Mouse (Mus musculus): Measurements from ENCODE around the gene Glrb. TPM values are rescaled to one million over a fixed set of nuclear protein-coding genes. Genes with fewer than 3 reads are reported as not detected.
A peak's percentile ranks its signal among the peaks of the same experiment; 100 is the strongest.

The Glrb gene
- polyA plus RNA-seq, 2 experiments: 0.07 to 0.11 TPM

GRCm38 (mm10) chr3:80800995-80801826 lies 112.2 kb downstream of the Glrb start:
- no peak for ATAC-seq (ENCODE audit: insufficient read depth)
- no peak for TF ChIP-seq EP300 (IDR thresholded peaks at IDR 0.05; ENCODE audit: low read depth)
- TF ChIP-seq CTCF (IDR thresholded peaks at IDR 0.05; ENCODE audit: low read depth): no peak
- 8% methylated on average over 33 of the region's 33 CpGs for WGBS (ENCODE audit: insufficient replicate concordance)
- no peak for DNase-seq (ENCODE audit: low read depth in 3 of 3, low spot score in 3 of 3)
- Histone ChIP-seq H3K27me3 (ENCODE audit: control insufficient read depth, insufficient read depth, low read length) (peaks cover 10% of the 10 kb centered on the region), H3K27ac (no peak overlapping the region), H3K36me3 (replicated peaks; ENCODE audit: control insufficient read depth, insufficient read depth, low read depth) (no peaks in the 10 kb centered on the region), H3K4me3 (ENCODE audit: insufficient read depth in 1 of 2, low read depth in 2 of 2, low read length in 2 of 2) (no peak overlapping the region), H3K4me1 (replicated peaks; ENCODE audit: control insufficient read depth in 2 of 2, insufficient read depth in 2 of 2, low read length in 1 of 2) (no peaks in the 10 kb centered on the region), H3K4me2 (ENCODE audit: low read depth) (no peak overlapping the region; the same call in 1 of the 2 replicates), H3K9ac (replicated peaks) (no peak overlapping the region), H3K9me3 (ENCODE audit: control insufficient read depth, low read length) (no peaks in the 10 kb centered on the region)

DNA sequence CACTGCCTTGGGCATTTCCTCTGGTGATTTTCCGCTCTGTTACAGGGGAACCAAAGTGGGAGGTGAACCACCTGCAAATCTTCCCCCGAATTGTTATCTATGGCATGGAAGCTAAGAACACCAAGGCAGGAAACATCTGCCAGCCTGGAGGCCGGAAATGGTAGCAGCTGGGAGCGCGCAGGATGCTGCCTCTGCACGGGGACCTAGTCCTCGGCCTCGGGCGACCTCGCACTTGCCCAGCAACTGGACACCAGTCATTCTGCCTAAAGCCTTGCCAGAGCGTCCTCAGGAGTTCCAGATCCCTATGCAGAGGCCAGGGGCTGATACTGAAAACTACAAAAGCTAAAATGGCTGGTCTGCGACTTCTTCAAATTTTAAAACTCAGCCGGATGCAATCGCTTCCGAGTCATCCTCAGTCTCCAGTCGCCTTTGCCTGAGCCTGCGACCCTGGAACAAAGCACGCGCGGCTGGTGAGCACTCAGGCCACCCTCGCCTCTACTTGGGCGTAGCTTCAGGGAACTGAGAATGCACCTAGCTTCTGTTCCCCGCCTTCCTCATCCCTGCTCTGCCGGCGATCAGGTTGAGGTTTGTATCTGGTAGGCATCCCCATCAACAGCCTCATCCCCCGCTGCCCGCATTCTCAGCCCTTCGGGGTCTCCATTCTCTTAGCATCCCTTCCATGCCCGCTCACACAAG lies 113.0 kb downstream of the Glrb start:
- Histone ChIP-seq H3K27ac (no peak overlapping the region), H3K4me2 (ENCODE audit: low read depth) (peak overlapping the region; percentile 11; the same call in 1 of the 2 replicates), H3K9ac (replicated peaks) (no peak overlapping the region), H3K4me3 (ENCODE audit: insufficient read depth in 1 of 2, low read depth in 2 of 2, low read length in 2 of 2) (no peak overlapping the region), H3K36me3 (replicated peaks; ENCODE audit: control insufficient read depth, insufficient read depth, low read depth) (no peaks in the 10 kb centered on the region), H3K27me3 (ENCODE audit: control insufficient read depth, insufficient read depth, low read length) (peaks cover 10% of the 10 kb centered on the region), H3K9me3 (ENCODE audit: control insufficient read depth, low read length) (no peaks in the 10 kb centered on the region), H3K4me1 (replicated peaks; ENCODE audit: control insufficient read depth in 2 of 2, insufficient read depth in 2 of 2, low read length in 1 of 2) (no peaks in the 10 kb centered on the region)
- DNase-seq (ENCODE audit: low read depth in 3 of 3, low spot score in 3 of 3) (no peak), ATAC-seq (ENCODE audit: insufficient read depth) (no peak)
- 2% methylated on average over 29 of the region's 29 CpGs for WGBS (ENCODE audit: insufficient replicate concordance)
- no peak for TF ChIP-seq EP300 (IDR thresholded peaks at IDR 0.05; ENCODE audit: low read depth)
- TF ChIP-seq CTCF (IDR thresholded peaks at IDR 0.05; ENCODE audit: low read depth): no peak

DNA sequence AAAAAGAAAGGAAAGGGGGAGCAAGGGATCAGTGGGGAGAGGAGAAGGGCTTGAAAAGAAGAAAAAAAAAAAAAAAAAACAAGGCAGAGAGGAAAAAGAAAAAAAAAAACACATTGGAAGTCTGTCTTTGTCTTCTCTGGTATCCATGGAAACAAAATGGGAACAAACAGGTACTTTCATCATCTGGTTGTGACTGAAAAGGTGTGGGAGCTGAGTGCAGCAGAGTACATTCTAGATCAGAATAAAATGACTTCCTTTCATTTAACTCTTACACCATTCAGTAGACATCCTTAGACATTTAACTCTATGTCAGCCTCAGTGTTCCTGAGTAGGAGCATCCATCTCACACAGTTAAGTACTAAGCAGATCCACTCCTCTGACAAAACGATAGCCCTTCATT lies 115.5 kb downstream of the Glrb start:
- 44% methylated on average over 1 of the region's 1 CpGs for WGBS (ENCODE audit: insufficient replicate concordance)
- no peak overlapping the region for H3K4me3 ChIP-seq (ENCODE audit: insufficient read depth in 1 of 2, low read depth in 2 of 2, low read length in 2 of 2)
- no peak overlapping the region for H3K9ac ChIP-seq (replicated peaks)
- DNase-seq (ENCODE audit: low read depth in 3 of 3, low spot score in 3 of 3): no peak
- H3K4me2 ChIP-seq (ENCODE audit: low read depth): no peak overlapping the region
- H3K36me3 ChIP-seq (replicated peaks; ENCODE audit: control insufficient read depth, insufficient read depth, low read depth): no peaks in the 10 kb centered on the region
- no peak for ATAC-seq (ENCODE audit: insufficient read depth)
- peaks cover 10% of the 10 kb centered on the region for H3K27me3 ChIP-seq (ENCODE audit: control insufficient read depth, insufficient read depth, low read length)
- no peaks in the 10 kb centered on the region for H3K9me3 ChIP-seq (ENCODE audit: control insufficient read depth, low read length)
- H3K4me1 ChIP-seq (replicated peaks; ENCODE audit: control insufficient read depth in 2 of 2, insufficient read depth in 2 of 2, low read length in 1 of 2): no peaks in the 10 kb centered on the region
- no peak overlapping the region for H3K27ac ChIP-seq
- TF ChIP-seq CTCF (IDR thresholded peaks at IDR 0.05; ENCODE audit: low read depth): no peak
- TF ChIP-seq EP300 (IDR thresholded peaks at IDR 0.05; ENCODE audit: low read depth): no peak

DNA sequence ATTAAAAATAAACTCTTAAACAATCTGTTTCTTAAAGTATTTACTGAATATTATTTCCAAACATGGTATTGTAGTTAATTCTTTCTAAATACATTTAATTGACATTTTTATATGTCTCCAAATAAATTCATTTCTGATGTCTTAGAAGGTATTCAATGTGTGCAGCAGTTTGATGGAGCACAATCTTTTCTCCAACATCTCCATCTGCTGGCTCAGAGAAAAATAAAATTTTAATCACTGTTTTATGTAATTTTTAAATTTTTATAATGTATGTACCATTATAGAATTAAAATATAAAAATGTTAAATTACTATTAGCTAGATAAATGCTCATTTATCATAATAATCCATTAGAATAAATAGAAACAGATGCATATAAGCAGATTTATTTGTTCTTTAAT lies 116.7 kb downstream of the Glrb start:
- ATAC-seq (ENCODE audit: insufficient read depth): no peak
- Histone ChIP-seq H3K9me3 (ENCODE audit: control insufficient read depth, low read length) (no peaks in the 10 kb centered on the region), H3K4me2 (ENCODE audit: low read depth) (no peak overlapping the region), H3K4me3 (ENCODE audit: insufficient read depth in 1 of 2, low read depth in 2 of 2, low read length in 2 of 2) (no peak overlapping the region), H3K9ac (replicated peaks) (no peak overlapping the region), H3K36me3 (replicated peaks; ENCODE audit: control insufficient read depth, insufficient read depth, low read depth) (no peaks in the 10 kb centered on the region), H3K4me1 (replicated peaks; ENCODE audit: control insufficient read depth in 2 of 2, insufficient read depth in 2 of 2, low read length in 1 of 2) (no peaks in the 10 kb centered on the region), H3K27ac (no peak overlapping the region), H3K27me3 (ENCODE audit: control insufficient read depth, insufficient read depth, low read length) (peaks cover 10% of the 10 kb centered on the region)
- DNase-seq (ENCODE audit: low read depth in 3 of 3, low spot score in 3 of 3): no peak
- no peak for TF ChIP-seq EP300 (IDR thresholded peaks at IDR 0.05; ENCODE audit: low read depth)
- no peak for TF ChIP-seq CTCF (IDR thresholded peaks at IDR 0.05; ENCODE audit: low read depth)

- DNase-seq (ENCODE audit: low read depth in 3 of 3, low spot score in 3 of 3) (no peak), ATAC-seq (ENCODE audit: insufficient read depth) (no peak)
- no peak overlapping the region for H3K4me3 ChIP-seq (ENCODE audit: insufficient read depth in 1 of 2, low read depth in 2 of 2, low read length in 2 of 2)
- no peaks in the 10 kb centered on the region for H3K9me3 ChIP-seq (ENCODE audit: control insufficient read depth, low read length)
- H3K9ac ChIP-seq (replicated peaks): no peak overlapping the region
- H3K27ac ChIP-seq: no peak overlapping the region
- TF ChIP-seq CTCF (IDR thresholded peaks at IDR 0.05; ENCODE audit: low read depth) (no peak), EP300 (IDR thresholded peaks at IDR 0.05; ENCODE audit: low read depth) (no peak)
- no peaks in the 10 kb centered on the region for H3K36me3 ChIP-seq (replicated peaks; ENCODE audit: control insufficient read depth, insufficient read depth, low read depth)
- whole genome bisulfite sequencing (ENCODE audit: insufficient replicate concordance): 57% methylated on average over 2 of the region's 2 CpGs
- H3K27me3 ChIP-seq (ENCODE audit: control insufficient read depth, insufficient read depth, low read length): 0 out of 2 replicates have a peak, but pooled peaks cover under 1% of the 10 kb centered on the region
- H3K4me1 ChIP-seq (replicated peaks; ENCODE audit: control insufficient read depth in 2 of 2, insufficient read depth in 2 of 2, low read length in 1 of 2): no peaks in the 10 kb centered on the region
- no peak overlapping the region for H3K4me2 ChIP-seq (ENCODE audit: low read depth)
These were observed 118.2 kb downstream of the Glrb start for GRCm38 (mm10) chr3:80795284-80795683.

Other genes with a start within 250 kb of the Glrb start
- gene Gria2, start 110.8 kb downstream of the Glrb start, polyA plus RNA-seq (2012; rRNA removed): 0.03 and 0.12 TPM in 2 replicates
- gene Gria2, start 110.8 kb downstream of the Glrb start, polyA plus RNA-seq (2014; fragmentation: Nextera tagmentation; extraction: Ambion mirVana): 0.04 TPM in 1 of 2 replicates, not detected in the other
- 0.16 and 0.32 TPM in 2 replicates for gene Pdgfc, start 122.8 kb upstream of the Glrb start, polyA plus RNA-seq (2012; rRNA removed)
- 0.25 and 0.37 TPM in 2 replicates for gene Pdgfc, start 122.8 kb upstream of the Glrb start, polyA plus RNA-seq (2014; fragmentation: Nextera tagmentation; extraction: Ambion mirVana)

Data from liver, embryonic 14.5 days (tissue).